ENCODE assay signal across 8 mouse cellular contexts in genomic region chr2:75605634-75606033, GRCm38 (mm10). TPM values are rescaled to one million over a fixed set of nuclear protein-coding genes. Genes with fewer than 3 reads are reported as not detected.
A peak's percentile ranks its signal among the peaks of the same experiment; 100 is the strongest.
DNase-seq lines count a peak whose midpoint lies in the region; ATAC-seq and TF ChIP-seq lines count a peak whose summit lies in the region.

No protein-coding gene starts in this region.

- H3K4me2 ChIP-seq in forebrain, embryonic 15.5 days (replicated peaks): 0 out of 2 replicates have a peak overlapping the region, but pooled peaks have one; percentile 18

- no peaks in the 10 kb centered on the region for H3K9me3 ChIP-seq in forebrain, embryonic 15.5 days

- H3K27ac ChIP-seq in forebrain, embryonic 15.5 days (replicated peaks): no peak overlapping the region

- peak; percentile 91 for TF ChIP-seq CTCF in brain, embryonic 14.5 days (IDR thresholded peaks at IDR 0.05; ENCODE audit: borderline replicate concordance, extremely low read depth, insufficient read depth, insufficient read length)

- peaks cover 24% of the 10 kb centered on the region for H3K4me1 ChIP-seq in forebrain, embryonic 15.5 days

- DNase-seq in frontal cortex, postnatal 36 days (ENCODE audit: low spot score in 2 of 2): peak; percentile 38 to 66
- peak; percentile 48 for DNase-seq in CD4-positive helper T cell, adult 2 months (ENCODE audit: low read depth, low spot score)
- DNase-seq in brain, embryonic 14.5 days (ENCODE audit: low read depth): peak; percentile 82
- DNase-seq in kidney, adult 9 months: peak; percentile 74
- DNase-seq in lung, postnatal 14 days: peak; percentile 66
- DNase-seq in splenic B cell, adult 2 months (ENCODE audit: low read depth, low spot score): peak; percentile 69

- H3K9ac ChIP-seq in forebrain, embryonic 15.5 days (replicated peaks): peak overlapping the region; percentile 42; the same call in 1 of the 2 replicates

- no peaks in the 10 kb centered on the region for H3K36me3 ChIP-seq in forebrain, embryonic 15.5 days
- no peaks in the 10 kb centered on the region for H3K36me3 ChIP-seq in splenic B cell, adult 2 months (ENCODE audit: control insufficient read depth, insufficient read depth, low read length, poor library complexity, severe bottlenecking)

- TF ChIP-seq POLR2A in brain, embryonic 14.5 days (IDR thresholded peaks at IDR 0.05; ENCODE audit: borderline replicate concordance, extremely low read depth, insufficient read depth, insufficient read length, poor library complexity, severe bottlenecking): no peak

- no peak overlapping the region for H3K4me3 ChIP-seq in forebrain, embryonic 15.5 days

- WGBS in forebrain, embryonic 15.5 days: 1% methylated on average over 7 of the region's 7 CpGs

- peaks cover 5% of the 10 kb centered on the region; the same call in 1 of the 2 replicates for H3K27me3 ChIP-seq in forebrain, embryonic 15.5 days
- no peaks in the 10 kb centered on the region for H3K27me3 ChIP-seq in splenic B cell, adult 2 months (ENCODE audit: control insufficient read depth, insufficient read depth, low read length, poor library complexity, severe bottlenecking)

- ATAC-seq in frontal cortex, adult (ENCODE audit: low TSS enrichment): no peak
- no peak for ATAC-seq in forebrain, embryonic 15.5 days (replicated peaks)

RNA-seq across cellular contexts. Expression of gene Hnrnpa3, which starts 53.4 kb away (rescaled TPM):
- polyA plus RNA-seq in brain, embryonic 14.5 days (2012; rRNA removed): 311 and 481 TPM in 2 replicates
- 256 and 258 TPM in 2 replicates for polyA plus RNA-seq in forebrain, embryonic 15.5 days (2015; fragmentation: Nextera tagmentation; extraction: Ambion mirVana)
